Mouse (Mus musculus) CD4-positive, CD25-positive, alpha-beta regulatory T cell, adult 9 weeks (primary cell): ENCODE results near the gene Golim4. TPM values are rescaled to one million over a fixed set of nuclear protein-coding genes. Genes with fewer than 3 reads are reported as not detected.

Source experiments
- polyA plus RNA-seq: library from polyadenylated mRNA; unstranded; fragments of 100-300 nt; shearing (Covaris generic); gene quantifications from one replicate; pipeline ENCODE4 v1.2.1, GENCODE M21; 2017

Golim4 gene
- polyA plus RNA-seq, result 12.3 TPM

DNA sequence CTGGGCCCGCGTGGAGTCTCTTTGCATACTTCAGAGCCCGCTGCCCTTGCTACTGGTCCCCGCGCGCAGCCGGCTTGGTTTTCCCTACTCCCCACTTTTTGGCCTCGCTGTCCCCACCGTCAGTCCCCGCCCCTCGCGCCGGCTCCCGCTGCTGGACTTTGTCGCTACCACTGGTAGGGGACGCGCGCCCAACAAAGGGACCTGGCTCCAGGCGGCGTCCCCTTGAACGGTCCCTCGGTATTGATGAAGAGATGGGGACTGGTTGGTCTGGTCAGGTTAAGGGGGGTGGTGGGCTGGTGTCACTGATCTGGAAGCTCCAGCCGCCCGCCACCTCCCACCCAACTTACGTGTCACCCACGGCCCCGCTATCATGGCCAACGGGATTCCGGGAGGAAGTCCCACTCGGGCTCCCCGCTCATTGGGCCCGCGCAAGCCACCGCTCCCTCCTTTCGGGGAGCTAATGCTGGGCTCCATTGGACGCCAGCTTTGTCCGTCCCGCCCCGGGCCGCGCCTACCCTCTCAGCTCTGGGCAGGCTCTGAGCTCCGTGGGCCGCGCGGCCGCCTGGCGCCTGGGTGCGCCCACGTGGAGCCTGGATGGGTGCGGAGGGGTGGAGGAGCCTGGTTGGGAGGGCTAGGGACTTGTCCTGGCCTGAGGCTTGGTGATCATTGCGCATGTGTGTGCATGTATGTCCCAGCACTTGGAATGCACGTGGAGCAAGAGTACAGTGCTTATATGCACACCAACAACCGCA lies at the start of gene Golim4:
Gene Golim4 (minus strand): TSS at position 399 of the 752 bp plus-strand sequence.

Other genes with a start within 250 kb of the Golim4 start
- not detected for gene Gm29133, start 208.8 kb downstream of the Golim4 start, polyA plus RNA-seq
- gene Fstl5, start 117.3 kb upstream of the Golim4 start, polyA plus RNA-seq, result not detected